ENCODE assay signal across 17 mouse cellular contexts in genomic region chr4:59265182-59265581, GRCm38 (mm10).
DNase-seq lines count a peak whose midpoint lies in the region; ATAC-seq and TF ChIP-seq lines count a peak whose summit lies in the region.
"Had no signal": no experiment of that assay in that cellular context is flagged by ENCODE, and none has a peak within 500 bp of the region (broad histone marks: within the 10 kb centered on the region; RNA-seq: fewer than 3 reads in every experiment).

No protein-coding gene starts in this region.

- H3K27ac ChIP-seq in midbrain, embryonic 11.5 days (ENCODE audit: low read depth, low read length), result no peak overlapping the region
- no peak overlapping the region for H3K27ac ChIP-seq in midbrain, embryonic 15.5 days
- H3K27ac ChIP-seq in liver, postnatal 0 days (ENCODE audit: low read depth), result peak overlapping the region; percentile 44
- peak overlapping the region; percentile 11; the same call in 1 of the 2 replicates for H3K27ac ChIP-seq in small intestine, adult 2 months (ENCODE audit: insufficient read depth, low read depth, low read length)
- H3K27ac ChIP-seq: heart, embryonic 13.5 days; neural tube, embryonic 15.5 days had no signal

- H3K4me2 ChIP-seq in midbrain, embryonic 11.5 days, result no peak overlapping the region
- no peak overlapping the region for H3K4me2 ChIP-seq in midbrain, embryonic 15.5 days
- H3K4me2 ChIP-seq in liver, postnatal 0 days (ENCODE audit: low read depth, low read length), result peak overlapping the region; percentile 10; the same call in 1 of the 2 replicates
- H3K4me2 ChIP-seq: heart, embryonic 13.5 days; neural tube, embryonic 15.5 days had no signal

- no peaks in the 10 kb centered on the region for H3K9me3 ChIP-seq in midbrain, embryonic 11.5 days (ENCODE audit: control insufficient read depth, low read length)
- H3K9me3 ChIP-seq in midbrain, embryonic 15.5 days, result no peaks in the 10 kb centered on the region
- peaks cover 6% of the 10 kb centered on the region; the same call in 1 of the 2 replicates for H3K9me3 ChIP-seq in liver, postnatal 0 days (ENCODE audit: low read length)
- H3K9me3 ChIP-seq: neural tube, embryonic 15.5 days had no signal

- intact Hi-C loops in left cerebral cortex, postnatal 36 days (cut with DNase I), result no loop called here

- peak; percentile 28 for DNase-seq in midbrain, embryonic 11.5 days (ENCODE audit: low spot score, missing footprints)
- DNase-seq in liver, postnatal 0 days, result no peak
- no peak for DNase-seq in left cerebral cortex, postnatal 36 days (ENCODE audit: low spot score in 2 of 2)
- DNase-seq in frontal cortex, adult 2 months (ENCODE audit: extremely low spot score in 1 of 2, low spot score in 1 of 2), result no peak
- DNase-seq: cerebellum, adult 8-10 months; forebrain, postnatal 0 days; gastrocnemius, postnatal 14 days; kidney, postnatal 36 days; layer of hippocampus, postnatal 36 days had no signal

- H3K9ac ChIP-seq in midbrain, embryonic 11.5 days (ENCODE audit: low read length), result no peak overlapping the region
- no peak overlapping the region for H3K9ac ChIP-seq in midbrain, embryonic 15.5 days
- H3K9ac ChIP-seq in liver, postnatal 0 days (replicated peaks), result no peak overlapping the region
- H3K9ac ChIP-seq: forebrain, postnatal 0 days; heart, embryonic 13.5 days; neural tube, embryonic 15.5 days had no signal

- H3K4me3 ChIP-seq in midbrain, embryonic 11.5 days (ENCODE audit: low read depth, low read length), result no peak overlapping the region
- H3K4me3 ChIP-seq in midbrain, embryonic 15.5 days, result no peak overlapping the region
- H3K4me3 ChIP-seq in liver, postnatal 0 days (ENCODE audit: low read depth, low read length), result no peak overlapping the region
- H3K4me3 ChIP-seq in small intestine, adult 2 months (ENCODE audit: low read depth, low read length), result no peak overlapping the region
- H3K4me3 ChIP-seq: heart, embryonic 13.5 days; neural tube, embryonic 15.5 days had no signal

- 83% methylated on average over 5 of the region's 5 CpGs for WGBS in midbrain, embryonic 11.5 days
- WGBS in midbrain, embryonic 15.5 days, result 84% methylated on average over 5 of the region's 5 CpGs
- 34% methylated on average over 5 of the region's 5 CpGs for WGBS in liver, postnatal 0 days (ENCODE audit: insufficient replicate concordance)
- 71% methylated on average over 5 of the region's 5 CpGs for WGBS in small intestine, adult 2 months

- TF ChIP-seq CTCF in liver, postnatal 0 days (IDR thresholded peaks at IDR 0.05; ENCODE audit: low read depth), result no peak
- no peak for TF ChIP-seq CTCF in small intestine, adult 2 months (IDR thresholded peaks at IDR 0.05; ENCODE audit: extremely low read depth, insufficient read length, insufficient replicate concordance, low read depth, low read length)

- no peaks in the 10 kb centered on the region for H3K36me3 ChIP-seq in midbrain, embryonic 11.5 days (ENCODE audit: control insufficient read depth, insufficient read depth, low read length)
- H3K36me3 ChIP-seq in midbrain, embryonic 15.5 days (replicated peaks), result no peaks in the 10 kb centered on the region
- no peaks in the 10 kb centered on the region for H3K36me3 ChIP-seq in liver, postnatal 0 days (replicated peaks; ENCODE audit: insufficient read depth, low read length)
- H3K36me3 ChIP-seq in small intestine, adult 2 months (ENCODE audit: control insufficient read depth, insufficient read depth, low read length), result peaks cover 4% of the 10 kb centered on the region; the same call in 1 of the 2 replicates
- H3K36me3 ChIP-seq: neural tube, embryonic 15.5 days had no signal

- TF ChIP-seq POLR2A in small intestine, adult 2 months (IDR thresholded peaks at IDR 0.05; ENCODE audit: low read depth, low read length), result no peak

- TF ChIP-seq EP300 in liver, postnatal 0 days (IDR thresholded peaks at IDR 0.05; ENCODE audit: low read depth), result no peak

- no peaks in the 10 kb centered on the region for H3K27me3 ChIP-seq in midbrain, embryonic 11.5 days (ENCODE audit: control insufficient read depth, insufficient read depth, low read length)
- no peaks in the 10 kb centered on the region for H3K27me3 ChIP-seq in midbrain, embryonic 15.5 days (replicated peaks)
- H3K27me3 ChIP-seq in liver, postnatal 0 days (ENCODE audit: insufficient read depth, low read length), result no peaks in the 10 kb centered on the region
- H3K27me3 ChIP-seq in small intestine, adult 2 months (ENCODE audit: control insufficient read depth, insufficient read depth, low read length), result no peaks in the 10 kb centered on the region
- H3K27me3 ChIP-seq: heart, embryonic 13.5 days; neural tube, embryonic 15.5 days had no signal

- ATAC-seq in midbrain, embryonic 11.5 days (ENCODE audit: low FRiP score), result no peak
- no peak for ATAC-seq in midbrain, embryonic 15.5 days (replicated peaks)
- peak; percentile 25 for ATAC-seq in activated CD4-positive, CD25-positive, alpha-beta regulatory T cell, adult 4 months
- no peak for ATAC-seq in liver, postnatal 0 days
- no peak for ATAC-seq in frontal cortex, adult (ENCODE audit: low TSS enrichment)
- ATAC-seq: forebrain, postnatal 0 days; intestine, postnatal 0 days; lung, postnatal 0 days had no signal

- no peaks in the 10 kb centered on the region for H3K4me1 ChIP-seq in midbrain, embryonic 11.5 days (ENCODE audit: control insufficient read depth, insufficient read depth, low read length)
- no peaks in the 10 kb centered on the region for H3K4me1 ChIP-seq in midbrain, embryonic 15.5 days
- peaks cover 21% of the 10 kb centered on the region for H3K4me1 ChIP-seq in liver, postnatal 0 days (ENCODE audit: insufficient read depth)
- H3K4me1 ChIP-seq in small intestine, adult 2 months (ENCODE audit: control insufficient read depth, insufficient read depth, insufficient read length, low read length), result peaks cover 26% of the 10 kb centered on the region
- H3K4me1 ChIP-seq: heart, embryonic 13.5 days; neural tube, embryonic 15.5 days had no signal

Comparison
In these comparisons a context has a peak if more than half of its experiments do, and no peak if none do; other contexts are left out.
1. H3K27ac ChIP-seq: peak in liver, postnatal 0 days (single experiment) and small intestine, adult 2 months (single experiment); none in midbrain, embryonic 11.5 days (single experiment) and midbrain, embryonic 15.5 days (single experiment).